In the genomic region with DNA sequence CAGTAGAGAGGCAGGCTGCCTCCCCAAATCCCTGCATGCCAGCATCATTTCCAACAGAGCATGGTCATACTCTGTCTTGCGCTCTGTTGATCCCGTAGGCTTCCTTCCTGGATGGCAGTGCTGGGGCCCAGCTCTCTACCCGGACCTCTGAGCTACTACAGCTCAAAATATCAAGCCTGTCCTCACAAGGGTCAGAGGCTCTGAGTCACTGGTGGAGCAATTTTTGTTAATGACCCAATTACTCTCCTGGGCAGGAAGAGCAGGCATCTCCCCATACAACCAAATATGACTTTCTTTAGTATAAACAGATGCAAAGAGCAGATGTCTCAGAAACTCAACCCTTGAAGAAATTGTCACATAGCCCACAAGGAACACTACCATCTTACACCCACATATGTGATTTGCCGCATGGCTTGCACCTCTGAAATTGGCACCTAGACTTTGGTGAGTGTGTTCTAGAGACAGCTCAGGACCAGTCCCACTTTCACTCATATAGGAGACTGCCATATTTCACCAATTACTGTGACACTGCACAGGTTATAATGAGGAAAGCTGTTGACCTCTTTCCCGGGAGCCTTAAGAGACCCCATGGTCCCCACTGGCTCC, we compare ENCODE assay signal across 18 mouse cellular contexts.
"Had no signal": no experiment of that assay in that cellular context is flagged by ENCODE, and none has a peak within 500 bp of the region (broad histone marks: within the 10 kb centered on the region; RNA-seq: fewer than 3 reads in every experiment).

No protein-coding gene starts in this region.

- H3K9me3 ChIP-seq: midbrain, embryonic 10.5 days; midbrain, embryonic 12.5 days; neural tube, embryonic 13.5 days; neural tube, embryonic 15.5 days had no signal

- H3K4me3 ChIP-seq: midbrain, embryonic 10.5 days; midbrain, embryonic 12.5 days; myocyte; neural tube, embryonic 13.5 days; neural tube, embryonic 15.5 days had no signal

- H3K27ac ChIP-seq: midbrain, embryonic 10.5 days; midbrain, embryonic 12.5 days; neural tube, embryonic 13.5 days; neural tube, embryonic 15.5 days had no signal

- DNase-seq: lung, adult 18-20 months; lung, embryonic 14.5 days; lung, postnatal 10 days; lung, postnatal 4 days; midbrain, embryonic 14.5 days; retina, postnatal 1 day; right cerebral cortex, postnatal 25 days; right cerebral cortex, postnatal 4 days; spleen, adult 18-20 months; thymus, adult 18-20 months; thymus, postnatal 14 days; thymus, postnatal 4 days had no signal

- H3K27me3 ChIP-seq: neural tube, embryonic 13.5 days; neural tube, embryonic 15.5 days had no signal

- ATAC-seq: midbrain, embryonic 16.5 days had no signal

- H3K36me3 ChIP-seq: midbrain, embryonic 10.5 days; midbrain, embryonic 12.5 days; neural tube, embryonic 13.5 days; neural tube, embryonic 15.5 days had no signal
